Mouse (Mus musculus): Measurements from ENCODE around the gene Ly6g. TPM values are rescaled to one million over a fixed set of nuclear protein-coding genes. Genes with fewer than 3 reads are reported as not detected.

The Ly6g gene
- total RNA-seq, 1 experiment from 2014 or later = 13.8 TPM

Other genes with a start within 250 kb of the Ly6g start
- gene Ly6i, start 171.8 kb upstream of the Ly6g start, total RNA-seq (2017) = not detected in 2 replicates
- gene Ly6a, start 157.2 kb upstream of the Ly6g start, total RNA-seq (2017) = 60.2 and 79.6 TPM in 2 replicates
- not detected in 2 replicates for gene Ly6c1, start 106.4 kb upstream of the Ly6g start, total RNA-seq (2017)
- 57.0 and 155 TPM in 2 replicates for gene Ly6c2, start 43.3 kb upstream of the Ly6g start, total RNA-seq (2017)
- not detected in 2 replicates for gene BC025446, start 61.1 kb downstream of the Ly6g start, total RNA-seq (2017)
- not detected in 2 replicates for gene Ly6f, start 113.2 kb downstream of the Ly6g start, total RNA-seq (2017)

Data from hematopoietic stem cell, adult 5-6 weeks (primary cell).